Mouse (Mus musculus) CD4-positive naive resting alpha-beta T cell, adult 76 days (primary cell): ENCODE results near the gene G6pd2. TPM values are rescaled to one million over a fixed set of nuclear protein-coding genes. Genes with fewer than 3 reads are reported as not detected.

ENCODE experiments used
- total RNA-seq: library from RNA; stranded (reverse); gene quantifications from one replicate; pipeline ENCODE4 v1.2.4, GENCODE M21; 2023

G6pd2 gene
- total RNA-seq: not detected

DNA sequence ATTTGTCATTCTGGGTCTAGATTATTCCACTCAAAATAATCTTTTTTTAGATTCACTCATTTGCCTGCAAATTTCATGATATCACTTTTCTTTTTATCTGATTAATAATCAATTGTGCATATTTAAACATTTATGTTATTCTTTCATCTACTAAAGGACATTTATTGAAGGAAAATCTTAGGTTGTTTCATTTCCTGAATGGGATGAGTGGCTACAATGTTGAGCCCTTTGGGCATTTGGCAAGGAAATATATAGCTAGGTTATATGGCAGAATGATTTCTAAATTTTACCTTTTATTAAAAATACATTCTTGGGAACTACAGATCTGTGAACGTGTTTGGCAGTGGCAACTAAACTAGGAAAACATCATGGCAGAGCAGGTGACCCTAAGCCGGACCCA lies at the start of gene G6pd2:
G6pd2 (plus strand) TSS at position 301 of the 400 bp plus-strand sequence.

